Mouse (Mus musculus) stomach, postnatal 0 days (tissue): ENCODE data around the gene Gm10295.
A peak's percentile ranks its signal among the peaks of the same experiment; 100 is the strongest.

Experiments
- CTCF ChIP-seq: IDR thresholded peaks from 2 replicates; pipeline ENCODE4 v1.5.1; 2016; ENCODE audit warnings: antibody characterized with exemption, low read depth, mild to moderate bottlenecking, moderate library complexity
- EP300 ChIP-seq: optimal IDR thresholded peaks from 2 replicates; pipeline ENCODE3; 2016; ENCODE audit warnings: antibody characterized with exemption

DNA sequence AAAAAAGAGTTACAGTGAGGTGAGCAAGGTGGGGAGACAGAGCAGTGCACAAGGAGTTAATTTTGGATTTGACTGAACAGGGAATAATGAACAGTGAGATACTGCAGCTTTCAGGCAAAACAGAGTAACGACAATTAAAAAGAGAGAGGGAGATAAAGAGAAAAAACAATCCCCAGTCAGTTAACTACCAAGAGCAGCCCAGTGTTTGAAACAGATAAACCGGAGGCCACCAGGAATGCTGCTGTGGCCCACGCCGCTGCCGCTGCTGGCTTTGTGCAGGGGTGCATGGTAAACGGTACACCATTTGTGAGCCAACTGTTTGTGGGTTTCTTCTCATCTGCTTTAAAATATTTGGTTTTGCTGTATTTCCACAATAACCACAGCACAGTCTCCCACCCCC lies 34.8 kb upstream of the Gm10295 start:
- TF ChIP-seq EP300 (no peak), CTCF (peak; percentile 40)
